Mouse (Mus musculus) retina, embryonic 14.5 days (tissue): ENCODE results near the gene Sun1.

ENCODE experiments used
- DNase-seq: peaks from one replicate; pipeline ENCODE4 v3.0.0-alpha.2; 2015; ENCODE audit warnings: low spot score

Gene Sun1

GRCm38 (mm10) chr5:139208183-139208582, 7.7 kb downstream of the Sun1 start:
- no peak for DNase-seq

GRCm38 (mm10) chr5:139208871-139209684, 8.6 kb downstream of the Sun1 start:
- no peak for DNase-seq

- no peak for DNase-seq
Measured at GRCm38 (mm10) chr5:139209685-139210026, 9.2 kb downstream of the Sun1 start.

GRCm38 (mm10) chr5:139211737-139212385, 11.4 kb downstream of the Sun1 start:
- no peak for DNase-seq

- DNase-seq: no peak
Measured at GRCm38 (mm10) chr5:139214298-139214697, 13.9 kb downstream of the Sun1 start.

- no peak for DNase-seq
Measured at GRCm38 (mm10) chr5:139215184-139215583, 14.7 kb downstream of the Sun1 start.

- no peak for DNase-seq
Measured at GRCm38 (mm10) chr5:139216121-139216520, 15.7 kb downstream of the Sun1 start.

GRCm38 (mm10) chr5:139216774-139217173, 16.3 kb downstream of the Sun1 start:
- DNase-seq: no peak

GRCm38 (mm10) chr5:139220006-139220515, 19.6 kb downstream of the Sun1 start:
- DNase-seq: no peak

GRCm38 (mm10) chr5:139220610-139221009, 20.2 kb downstream of the Sun1 start:
- no peak for DNase-seq

- DNase-seq: no peak
Measured at GRCm38 (mm10) chr5:139223331-139223730, 22.9 kb downstream of the Sun1 start.

- no peak for DNase-seq
Measured at GRCm38 (mm10) chr5:139227236-139227635, 26.8 kb downstream of the Sun1 start.

- DNase-seq: no peak
Measured at GRCm38 (mm10) chr5:139227645-139228044, 27.2 kb downstream of the Sun1 start.

GRCm38 (mm10) chr5:139228318-139228717, 27.9 kb downstream of the Sun1 start:
- DNase-seq: no peak

- no peak for DNase-seq
Measured at GRCm38 (mm10) chr5:139229716-139230115, 29.3 kb downstream of the Sun1 start.

GRCm38 (mm10) chr5:139232083-139232482, 31.6 kb downstream of the Sun1 start:
- DNase-seq: peak; percentile 43

- DNase-seq: no peak
Measured at GRCm38 (mm10) chr5:139234423-139234822, 34.0 kb downstream of the Sun1 start.

GRCm38 (mm10) chr5:139237436-139237835, 37.0 kb downstream of the Sun1 start:
- no peak for DNase-seq

GRCm38 (mm10) chr5:139241022-139241761, 40.8 kb downstream of the Sun1 start:
- DNase-seq: no peak

GRCm38 (mm10) chr5:139243384-139243783, 42.9 kb downstream of the Sun1 start:
- no peak for DNase-seq

GRCm38 (mm10) chr5:139247767-139248166, 47.3 kb downstream of the Sun1 start:
- DNase-seq: no peak

GRCm38 (mm10) chr5:139248846-139249245, 48.4 kb downstream of the Sun1 start:
- DNase-seq: no peak

- DNase-seq: no peak
Measured at GRCm38 (mm10) chr5:139251279-139251678, 50.8 kb downstream of the Sun1 start.
